Mouse (Mus musculus): ENCODE measurements at regions not wholly inside any gene's neighbourhood (a gene's known extent, or its start where the extent isn't known, plus 50 kb on each side); places are given as distances from the start of the nearest gene placed in this dataset.

GRCm38 (mm10) chr10:17367026-17367425 lies 356.0 kb upstream of the Cited2 start:
- TF ChIP-seq CTCF (conservative IDR thresholded peaks at IDR 0.05; ENCODE audit: insufficient read depth, insufficient read length, low read depth, low read length) (no peak), POLR2A (IDR thresholded peaks at IDR 0.05; ENCODE audit: low read depth, low read length) (no peak)

Measured in kidney, adult 2 months (tissue).